Mouse (Mus musculus) T-helper 17 cell (primary cell): ENCODE results near the gene Actl6b.

ENCODE experiments used
- in situ Hi-C, 2 experiments: fragments of 300-600 bp; cut with MboI, MseI; formaldehyde crosslinking; loops; 1 replicate in 1 of 2; 2 replicates in 1 of 2; pipeline ENCODE4 v1.15.1; 2025; ENCODE audit warnings: high pct_unique_total_duplicates in 2 of 2

Gene Actl6b

DNA sequence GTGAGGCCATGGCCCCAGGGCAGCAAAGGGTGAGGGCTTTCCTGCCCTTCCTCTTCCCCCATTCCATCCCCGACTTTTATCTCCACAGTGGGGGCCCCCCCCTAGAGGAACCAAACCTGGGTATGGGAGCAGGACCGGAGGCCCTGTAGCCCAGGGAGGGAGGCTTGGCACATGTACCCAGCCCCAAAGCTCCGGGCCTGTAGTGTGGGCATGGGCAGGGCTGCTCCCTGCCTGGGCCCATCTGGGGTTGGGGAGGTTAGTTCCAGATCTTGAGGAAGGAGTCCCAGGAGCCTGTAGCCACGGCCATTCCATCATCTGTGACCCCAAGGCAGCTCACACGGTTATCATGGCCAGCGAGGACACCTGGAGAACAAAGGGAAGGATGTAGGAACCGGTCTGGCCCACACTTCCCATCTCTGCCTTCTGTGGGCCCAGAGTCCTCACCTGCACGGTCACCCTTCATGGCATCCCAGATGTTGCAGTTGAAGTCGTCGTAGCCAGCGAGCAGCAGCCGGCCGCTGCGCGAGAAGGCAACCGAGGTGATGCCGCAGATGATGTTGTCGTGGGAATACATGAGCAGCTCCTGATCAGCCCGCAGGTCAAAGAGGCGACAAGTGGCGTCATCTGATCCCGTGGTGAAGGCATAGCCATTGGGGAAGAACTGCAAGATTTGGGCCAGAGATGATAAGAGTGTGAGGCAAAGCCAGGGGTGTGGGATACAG lies 24.9 kb upstream of the Actl6b start:
- in situ Hi-C loops, result loop anchor here (5.0 to 10.0 kb wide), 2 partner anchors 236 to 249 kb away; partner anchors contain the start of gene Ppp1r35 (in 1 of the 2)

GRCm38 (mm10) chr5:137529221-137529995 lies 23.9 kb upstream of the Actl6b start:
- in situ Hi-C loops, result loop anchor here (5.0 to 10.0 kb wide), 2 partner anchors 235 to 248 kb away; partner anchors contain the start of gene Ppp1r35 (in 1 of the 2)

DNA sequence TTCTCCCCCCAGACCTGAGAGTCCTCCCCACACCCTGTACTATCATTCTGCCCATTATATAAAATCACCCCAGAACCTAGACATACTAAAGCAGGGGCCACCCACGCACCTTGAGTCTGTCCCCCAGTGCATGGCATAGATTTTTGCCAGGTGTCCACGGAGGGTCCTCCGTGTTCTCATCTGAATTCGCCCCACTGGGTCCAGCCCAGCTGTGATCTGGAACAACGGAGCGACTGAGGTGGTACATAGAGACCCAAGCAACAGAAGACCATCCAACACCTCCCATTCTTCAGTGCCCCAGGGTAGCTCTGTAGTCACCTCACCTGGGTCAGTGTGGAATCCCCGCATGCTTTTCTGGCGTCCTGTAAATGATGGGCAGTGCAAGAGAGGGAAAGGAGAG lies 23.2 kb upstream of the Actl6b start:
- in situ Hi-C loops, result no loop called here

- in situ Hi-C loops, result no loop called here
Measured at GRCm38 (mm10) chr5:137530588-137531413, 22.5 kb upstream of the Actl6b start.

DNA sequence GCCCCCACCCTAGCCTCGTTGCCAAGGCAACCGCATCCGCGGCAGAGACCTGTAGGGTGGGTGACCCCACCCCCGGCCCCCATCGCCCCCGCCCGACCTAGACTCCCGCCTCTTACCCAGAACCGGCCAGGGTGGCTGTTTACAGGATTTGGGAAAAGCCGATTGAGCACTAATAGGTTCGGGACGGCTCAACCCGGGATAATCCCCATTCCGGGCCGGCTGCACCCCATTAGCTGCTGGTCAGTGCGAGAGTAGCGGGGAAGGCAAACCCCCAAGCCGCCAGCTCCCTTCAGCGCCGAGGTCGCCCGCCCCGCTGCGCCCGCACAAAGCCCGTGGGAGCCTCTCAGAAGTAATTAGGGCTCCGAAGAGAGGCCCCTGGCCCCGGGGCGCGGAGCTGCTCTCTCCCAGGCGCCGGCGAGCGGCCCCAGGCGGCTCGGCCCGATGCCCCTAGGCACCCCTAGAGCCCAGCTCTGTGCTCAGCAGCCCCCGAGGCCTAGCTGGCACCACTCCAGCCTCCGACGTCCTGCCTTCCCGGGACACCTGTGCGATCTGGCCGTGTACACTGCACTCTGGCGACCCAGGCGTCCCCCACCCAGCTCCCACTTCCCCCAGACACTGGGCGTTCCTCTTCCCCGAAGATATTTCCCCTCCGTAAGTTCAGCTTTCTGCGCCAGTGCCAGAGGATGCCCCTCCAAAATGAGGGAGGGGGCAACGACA lies 21.7 kb upstream of the Actl6b start:
- in situ Hi-C loops, result no loop called here

DNA sequence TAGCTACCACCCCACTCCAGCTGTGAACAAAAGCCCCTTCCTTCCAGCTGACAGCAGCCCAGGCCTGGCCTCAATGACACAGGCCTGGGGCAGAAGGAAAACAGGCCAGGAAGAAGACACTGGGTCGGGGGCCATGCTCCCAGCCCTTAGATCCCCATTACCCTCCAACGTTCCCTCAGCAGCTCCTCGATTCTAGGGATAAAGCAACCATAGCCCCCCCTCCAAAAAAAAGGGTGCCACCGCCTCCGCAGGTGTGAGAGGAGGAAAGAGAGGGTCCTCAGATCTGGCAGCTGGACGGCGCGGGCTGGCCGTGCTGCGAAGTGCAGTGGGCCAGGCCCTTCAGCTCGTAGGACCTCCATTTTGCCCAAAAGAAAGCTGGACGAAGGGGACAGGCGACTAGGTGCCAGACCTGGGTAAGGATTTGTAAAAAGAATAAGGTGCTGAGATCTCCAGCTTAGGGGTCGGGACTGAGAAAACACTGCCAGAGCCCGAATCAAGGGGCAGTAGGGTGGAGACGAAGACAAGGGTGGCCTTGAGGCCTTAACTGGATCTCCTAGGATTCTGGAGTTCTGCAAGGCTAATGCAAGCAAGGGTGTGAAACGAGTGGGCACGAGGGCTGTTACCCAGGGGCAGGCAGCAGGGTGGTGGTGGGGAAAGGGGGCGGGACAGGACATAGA lies 21.0 kb upstream of the Actl6b start:
- in situ Hi-C loops, result no loop called here

GRCm38 (mm10) chr5:137532808-137533116 lies 20.6 kb upstream of the Actl6b start:
- in situ Hi-C loops, result no loop called here

- in situ Hi-C loops, result no loop called here
Measured at GRCm38 (mm10) chr5:137533117-137533827, 20.0 kb upstream of the Actl6b start, which contains the start of the genes Epo and Gnb2. Epo (minus strand) TSS chr5:137533242. Gnb2 (minus strand) TSS chr5:137533510.

GRCm38 (mm10) chr5:137534762-137535161 lies 18.6 kb upstream of the Actl6b start:
- in situ Hi-C loops, result no loop called here

- in situ Hi-C loops, result no loop called here
Measured at GRCm38 (mm10) chr5:137535318-137535717, 18.0 kb upstream of the Actl6b start.

- in situ Hi-C loops, result no loop called here
Measured at GRCm38 (mm10) chr5:137537461-137537860, 15.9 kb upstream of the Actl6b start.

GRCm38 (mm10) chr5:137539291-137539801 lies 14.0 kb upstream of the Actl6b start:
- in situ Hi-C loops, result no loop called here

DNA sequence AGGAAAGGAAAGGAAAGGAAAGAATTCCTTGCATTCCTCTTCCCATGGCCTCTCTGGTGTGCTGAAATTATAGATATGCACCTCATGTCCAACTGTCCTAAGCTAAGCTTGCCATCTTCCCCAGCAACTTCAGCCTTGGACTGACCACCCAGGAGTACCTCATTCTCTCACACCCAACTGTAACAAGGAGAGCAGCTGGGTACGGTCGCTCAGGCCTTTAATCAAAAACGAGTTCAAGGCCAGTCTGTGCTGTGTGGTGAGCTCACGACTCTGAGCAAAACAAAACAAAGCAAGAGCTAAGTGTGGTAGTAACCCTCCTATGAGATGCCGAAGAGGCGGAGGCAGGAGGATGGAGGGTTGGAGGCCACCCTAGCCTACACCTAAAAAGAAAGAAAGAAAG lies 12.3 kb upstream of the Actl6b start:
- in situ Hi-C loops, result no loop called here

DNA sequence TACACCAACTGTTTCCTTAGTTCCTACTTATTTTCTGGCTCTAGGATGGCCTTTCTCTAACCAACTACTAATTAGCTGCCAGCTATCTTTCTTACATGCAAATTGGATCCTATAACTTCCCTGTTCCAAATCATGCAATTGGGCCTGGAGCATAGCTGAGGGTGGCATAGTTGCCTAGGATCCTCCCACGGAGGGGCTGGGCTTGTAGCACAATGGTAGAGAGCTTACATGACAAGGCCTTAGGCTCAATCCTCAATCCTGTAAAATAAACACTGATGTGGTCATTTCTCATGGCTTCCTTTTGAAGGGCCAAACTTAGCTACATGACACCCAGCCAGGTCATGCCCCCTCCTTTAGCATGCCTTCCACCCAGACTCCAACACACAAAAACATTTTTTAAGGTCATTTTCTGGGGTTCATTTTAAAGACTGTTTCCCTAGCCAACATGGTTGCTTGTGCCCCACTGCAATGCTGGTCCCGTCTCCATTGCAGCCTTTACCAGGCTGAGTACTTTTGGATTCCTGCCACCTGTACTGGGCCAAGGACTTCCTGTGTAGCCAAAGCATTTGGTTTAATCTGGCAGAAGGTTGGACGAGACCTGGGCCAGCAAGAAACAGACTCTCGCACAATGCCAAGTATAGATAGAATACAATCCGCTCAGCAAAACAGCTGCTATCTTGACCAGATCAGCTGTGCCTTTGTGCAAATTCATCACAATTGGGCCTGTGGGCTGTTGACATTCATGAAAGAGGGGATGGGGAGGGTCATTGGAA lies 11.4 kb upstream of the Actl6b start:
- in situ Hi-C loops, result no loop called here

- in situ Hi-C loops, result no loop called here
Measured at GRCm38 (mm10) chr5:137544926-137545325, 8.4 kb upstream of the Actl6b start.

- in situ Hi-C loops, result no loop called here
Measured at GRCm38 (mm10) chr5:137545596-137545995, 7.7 kb upstream of the Actl6b start.

DNA sequence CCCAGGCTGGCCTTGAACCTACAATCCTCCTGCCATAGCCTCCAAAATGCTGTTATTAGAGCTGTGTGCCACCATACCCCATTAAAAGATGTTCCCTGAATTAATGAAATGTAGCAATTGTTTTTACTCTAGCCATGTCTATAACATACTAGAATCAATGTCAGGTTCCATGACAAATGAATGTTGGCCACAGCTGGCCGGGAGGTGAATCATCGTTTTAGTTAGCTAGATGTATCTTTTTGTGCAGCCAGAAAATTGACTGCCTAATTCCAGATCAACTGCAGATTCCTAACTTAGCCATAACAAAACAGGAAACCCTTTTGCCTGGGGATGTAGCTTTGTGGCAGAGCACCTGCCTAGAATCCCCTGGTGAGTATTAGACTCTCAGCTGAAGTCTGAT lies 3.5 kb upstream of the Actl6b start:
- in situ Hi-C loops, result no loop called here

GRCm38 (mm10) chr5:137551119-137551518 lies 2.2 kb upstream of the Actl6b start:
- in situ Hi-C loops, result no loop called here

DNA sequence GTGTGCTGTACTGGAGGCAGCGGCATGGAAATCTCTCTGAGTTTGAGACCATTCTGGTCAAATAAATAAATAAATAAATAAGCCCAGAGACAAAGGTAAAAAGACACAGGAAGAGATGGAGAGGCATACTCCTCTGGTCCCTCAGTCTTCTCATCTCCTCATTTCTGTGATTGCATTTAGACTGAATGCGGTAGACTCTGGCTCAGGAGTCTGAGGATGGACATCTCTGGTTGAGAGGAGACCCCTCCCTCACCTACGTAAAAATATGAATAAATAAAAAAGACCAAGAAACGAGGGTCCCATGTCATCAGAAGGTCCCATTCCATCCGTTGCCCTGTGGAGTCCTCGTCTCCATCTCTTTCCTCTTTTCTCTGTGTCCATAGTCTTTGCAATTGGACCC lies 317 bp upstream of the Actl6b start:
- in situ Hi-C loops, result no loop called here
